Mouse (Mus musculus) heart, embryonic 13.5 days (tissue): ENCODE measurements around the gene Nos1. TPM values are rescaled to one million over a fixed set of nuclear protein-coding genes. Genes with fewer than 3 reads are reported as not detected.
A peak's percentile ranks its signal among the peaks of the same experiment; 100 is the strongest.

Experiments
- ATAC-seq: fragments of 200-750 bp; cut with Nextera tagmentation; 2 replicates; pipeline ENCODE4 v1.8.0; 2017; ENCODE audit warnings: moderate TSS enrichment; ENCODE audit not compliant: insufficient number of reproducible peaks, low FRiP score, low TSS enrichment; ENCODE audit errors: extremely low read depth
- H3K27ac ChIP-seq: fragments of 300-500 bp; sonication (generic); replicated peaks from 2 replicates; pipeline ENCODE4 v1.5.1; 2015; ENCODE audit warnings: moderate library complexity, mild to moderate bottlenecking, inconsistent platforms
- H3K27me3 ChIP-seq: fragments of 300-500 bp; sonication (generic); replicated peaks from 2 replicates; pipeline ENCODE4 v1.6.1; 2015; ENCODE audit warnings: mild to moderate bottlenecking, inconsistent platforms
- H3K36me3 ChIP-seq: fragments of 300-500 bp; sonication (generic); 2 replicates; pipeline ENCODE4 v1.6.1; 2015; ENCODE audit warnings: mild to moderate bottlenecking, inconsistent platforms
- H3K4me1 ChIP-seq: fragments of 300-500 bp; sonication (generic); 2 replicates; pipeline ENCODE4 v1.6.1; 2015; ENCODE audit warnings: inconsistent platforms
- H3K4me2 ChIP-seq: fragments of 300-500 bp; sonication (generic); 2 replicates; pipeline ENCODE4 v1.6.1; 2015; ENCODE audit warnings: inconsistent platforms, mild to moderate bottlenecking, moderate library complexity
- H3K4me3 ChIP-seq: fragments of 300-500 bp; sonication (generic); 2 replicates; pipeline ENCODE4 v1.5.1; 2015; ENCODE audit warnings: moderate library complexity, mild to moderate bottlenecking, inconsistent platforms
- H3K9ac ChIP-seq: fragments of 300-500 bp; sonication (generic); 2 replicates; pipeline ENCODE4 v1.6.1; 2015; ENCODE audit warnings: inconsistent platforms, mild to moderate bottlenecking, moderate library complexity
- H3K9me3 ChIP-seq: fragments of 300-500 bp; sonication (generic); 2 replicates; pipeline ENCODE4 v1.6.1; 2016; ENCODE audit warnings: inconsistent platforms
- WGBS: fragments of 180-500 bp; shearing (Covaris S2); methylation state at CpG from one replicate; pipeline ENCODE4 v1.1.7; 2015; ENCODE audit warnings: mixed read lengths; 5-methylcytosine and 5-hydroxymethylcytosine counted together
- polyA plus RNA-seq: library from polyadenylated mRNA; unstranded; fragments of >200 nt; fragmentation: Nextera tagmentation; extraction: Ambion mirVana; gene quantifications from 2 replicates; pipeline ENCODE4 v1.2.1, GENCODE M21; 2015

The Nos1 gene
- polyA plus RNA-seq, 1 experiment from 2014 or later = 0.04 TPM

DNA sequence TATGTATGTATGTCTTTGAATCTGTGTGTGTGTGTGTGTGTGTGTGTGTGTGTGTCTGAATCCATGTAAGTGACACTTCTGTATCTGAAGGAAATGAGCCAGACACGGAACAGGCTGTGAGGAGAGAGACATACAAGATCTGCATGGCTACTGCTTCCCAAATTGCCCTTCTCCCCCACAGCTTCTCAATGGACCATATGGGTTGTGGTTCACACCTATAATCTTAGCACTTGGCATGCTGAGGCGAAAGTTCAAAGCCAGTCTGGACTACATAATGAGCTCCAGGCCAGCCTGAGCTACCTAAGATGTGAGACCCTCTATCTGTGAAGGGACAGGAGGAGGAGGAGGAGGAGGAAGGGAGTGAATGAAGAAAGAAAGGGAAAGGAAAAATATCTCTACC lies 151.4 kb downstream of the Nos1 start:
- Histone ChIP-seq H3K9ac (no peak overlapping the region), H3K27me3 (peaks cover 41% of the 10 kb centered on the region), H3K4me1 (no peaks in the 10 kb centered on the region), H3K4me3 (no peak overlapping the region), H3K36me3 (no peaks in the 10 kb centered on the region), H3K27ac (no peak overlapping the region), H3K4me2 (no peak overlapping the region), H3K9me3 (no peaks in the 10 kb centered on the region)
- no peak for ATAC-seq
- WGBS = 64% methylated on average over 2 of the region's 2 CpGs

DNA sequence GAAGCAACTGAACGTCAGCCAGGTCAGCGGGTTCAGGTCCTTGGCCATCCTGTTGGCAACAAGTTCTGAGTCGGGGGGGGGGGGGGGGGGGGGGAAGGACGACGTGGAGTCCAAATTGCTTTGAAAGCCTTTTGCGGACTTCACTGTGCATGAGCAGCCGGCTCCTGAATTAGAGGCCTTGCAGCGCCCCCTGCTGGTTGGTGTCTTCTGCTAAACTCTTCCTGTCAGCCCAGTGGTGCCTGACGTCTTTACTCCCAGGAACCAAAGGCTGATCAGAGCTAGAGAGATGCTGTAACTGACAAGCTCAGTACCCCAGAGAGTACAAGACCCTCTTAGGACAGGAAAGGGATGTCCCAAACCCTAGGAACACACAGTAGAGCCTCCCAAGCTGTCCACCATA lies 152.0 kb downstream of the Nos1 start:
- H3K4me1 ChIP-seq = no peaks in the 10 kb centered on the region
- H3K27ac ChIP-seq = no peak overlapping the region
- peaks cover 44% of the 10 kb centered on the region for H3K27me3 ChIP-seq
- no peak overlapping the region for H3K4me3 ChIP-seq
- no peaks in the 10 kb centered on the region for H3K36me3 ChIP-seq
- H3K9me3 ChIP-seq = no peaks in the 10 kb centered on the region
- 3% methylated on average over 9 of the region's 9 CpGs for WGBS
- H3K4me2 ChIP-seq = no peak overlapping the region
- H3K9ac ChIP-seq = no peak overlapping the region
- no peak for ATAC-seq

DNA sequence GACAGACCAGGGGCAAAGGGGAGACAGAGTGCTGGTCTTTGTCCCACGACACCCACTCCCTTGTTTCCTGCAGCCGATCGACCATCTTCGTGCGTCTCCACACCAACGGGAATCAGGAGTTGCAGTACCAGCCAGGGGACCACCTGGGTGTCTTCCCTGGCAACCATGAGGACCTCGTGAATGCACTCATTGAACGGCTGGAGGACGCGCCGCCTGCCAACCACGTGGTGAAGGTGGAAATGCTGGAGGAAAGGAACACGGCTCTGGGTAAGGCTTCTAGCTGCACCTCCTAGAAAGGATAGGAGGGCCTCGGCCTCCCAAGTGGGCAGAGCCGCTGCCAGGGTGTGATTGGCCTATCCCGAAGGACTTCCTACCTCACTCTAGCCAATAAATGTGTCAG lies 155.5 kb downstream of the Nos1 start:
- H3K4me1 ChIP-seq = peaks cover 5% of the 10 kb centered on the region
- H3K9ac ChIP-seq = no peak overlapping the region
- H3K4me2 ChIP-seq = no peak overlapping the region
- H3K36me3 ChIP-seq = no peaks in the 10 kb centered on the region
- no peak overlapping the region for H3K27ac ChIP-seq
- ATAC-seq = no peak
- H3K9me3 ChIP-seq = no peaks in the 10 kb centered on the region
- peaks cover 39% of the 10 kb centered on the region for H3K27me3 ChIP-seq
- no peak overlapping the region for H3K4me3 ChIP-seq
- WGBS = 60% methylated on average over 16 of the region's 16 CpGs

DNA sequence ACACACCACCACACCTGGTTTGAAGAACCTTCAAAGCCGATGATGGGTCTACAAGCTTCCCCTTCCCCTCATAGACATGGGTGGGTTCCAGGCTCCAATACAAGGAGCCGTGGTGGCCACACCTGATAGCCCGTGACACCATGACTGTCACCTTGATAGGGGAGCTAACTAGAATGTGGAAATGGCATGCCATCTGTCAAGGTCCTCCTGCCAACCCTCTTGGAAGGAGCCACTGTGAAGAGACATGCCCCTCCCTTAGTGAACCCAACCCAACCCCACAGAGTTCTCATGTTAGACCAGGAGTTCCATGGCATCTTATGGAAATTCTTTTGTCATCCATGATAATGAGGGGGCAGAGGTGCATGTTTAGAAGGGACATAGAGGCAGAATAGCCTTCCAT lies 156.4 kb downstream of the Nos1 start:
- H3K9me3 ChIP-seq = no peaks in the 10 kb centered on the region
- no peak overlapping the region for H3K4me2 ChIP-seq
- H3K9ac ChIP-seq = no peak overlapping the region
- no peak overlapping the region for H3K27ac ChIP-seq
- H3K4me1 ChIP-seq = peaks cover 5% of the 10 kb centered on the region
- 74% methylated on average over 3 of the region's 3 CpGs for WGBS
- no peak overlapping the region for H3K4me3 ChIP-seq
- peaks cover 37% of the 10 kb centered on the region for H3K27me3 ChIP-seq
- no peaks in the 10 kb centered on the region for H3K36me3 ChIP-seq
- ATAC-seq = no peak

DNA sequence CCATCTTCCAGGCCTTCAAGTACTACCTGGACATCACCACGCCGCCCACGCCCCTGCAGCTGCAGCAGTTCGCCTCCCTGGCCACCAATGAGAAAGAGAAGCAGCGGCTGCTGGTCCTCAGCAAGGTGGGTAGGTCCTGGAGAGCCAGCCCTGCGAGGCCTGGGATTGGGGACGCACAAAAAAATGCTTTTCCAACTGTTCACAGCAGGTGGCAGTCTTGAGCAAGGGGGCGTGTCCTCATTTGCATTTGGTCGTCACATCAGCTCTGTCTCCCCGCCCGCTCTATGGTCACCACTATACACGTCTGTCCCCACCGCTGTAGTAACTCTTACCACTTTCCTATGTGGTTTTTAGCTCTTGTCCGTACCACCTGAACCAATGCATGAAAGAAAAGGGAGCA lies 157.3 kb downstream of the Nos1 start:
- Histone ChIP-seq H3K27me3 (peaks cover 35% of the 10 kb centered on the region), H3K4me3 (peak overlapping the region; percentile 46), H3K4me2 (peak overlapping the region; percentile 70), H3K27ac (no peak overlapping the region), H3K9me3 (no peaks in the 10 kb centered on the region), H3K4me1 (peaks cover 5% of the 10 kb centered on the region), H3K9ac (peak overlapping the region; percentile 67), H3K36me3 (no peaks in the 10 kb centered on the region)
- ATAC-seq = no peak; the same call in 1 of the 2 replicates
- WGBS = 14% methylated on average over 14 of the region's 14 CpGs

DNA sequence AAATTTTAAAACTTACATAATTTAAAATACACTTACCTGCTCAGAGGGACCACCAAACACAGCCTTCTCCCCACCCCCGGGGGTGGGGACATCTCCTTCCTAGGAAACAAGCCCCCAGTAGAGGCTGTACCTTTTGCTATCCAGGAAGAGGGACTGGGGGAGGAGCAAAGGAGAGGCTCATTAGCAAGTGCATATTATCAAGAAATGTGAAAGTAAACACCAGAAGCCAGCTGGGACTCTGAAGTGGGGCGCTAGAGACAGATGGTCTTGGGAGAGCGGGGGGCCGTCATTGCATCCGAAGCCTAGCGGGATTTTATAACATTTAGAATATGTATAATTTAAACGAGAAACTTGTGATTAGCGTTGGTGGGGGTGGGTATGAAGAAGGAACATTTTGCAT lies 158.6 kb downstream of the Nos1 start:
- ATAC-seq = no peak

DNA sequence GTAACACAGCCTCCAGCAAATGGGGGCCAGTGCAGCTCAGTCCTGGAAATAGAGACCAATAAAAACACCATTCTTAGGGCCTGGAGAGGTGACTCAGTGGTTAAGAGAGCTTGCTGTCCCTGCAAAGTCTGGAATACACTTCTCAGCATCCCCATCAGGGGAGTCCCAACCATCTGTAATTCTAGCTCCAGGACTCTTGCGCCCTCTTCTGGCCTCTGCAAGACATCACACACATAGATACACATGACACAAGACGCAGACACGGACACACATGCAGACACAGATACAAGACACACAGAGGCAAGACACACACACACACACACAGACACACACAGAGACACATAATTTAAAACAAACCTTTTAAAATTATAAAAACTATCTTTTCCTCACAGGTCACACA lies 160.7 kb downstream of the Nos1 start:
- H3K9ac ChIP-seq = no peak overlapping the region
- 75% methylated on average over 3 of the region's 3 CpGs for WGBS
- peaks cover 18% of the 10 kb centered on the region for H3K27me3 ChIP-seq
- H3K36me3 ChIP-seq = no peaks in the 10 kb centered on the region
- no peak overlapping the region for H3K4me3 ChIP-seq
- H3K9me3 ChIP-seq = no peaks in the 10 kb centered on the region
- no peak overlapping the region for H3K4me2 ChIP-seq
- H3K4me1 ChIP-seq = peaks cover 5% of the 10 kb centered on the region
- ATAC-seq = no peak
- no peak overlapping the region for H3K27ac ChIP-seq

More for the DNA sequence above, 158.6 kb downstream of the Nos1 start:
- Histone ChIP-seq H3K36me3 (no peaks in the 10 kb centered on the region), H3K27me3 (peaks cover 34% of the 10 kb centered on the region), H3K4me2 (no peak overlapping the region), H3K27ac (no peak overlapping the region), H3K4me3 (no peak overlapping the region), H3K9ac (no peak overlapping the region), H3K4me1 (peaks cover 5% of the 10 kb centered on the region), H3K9me3 (no peaks in the 10 kb centered on the region)
- 78% methylated on average over 8 of the region's 8 CpGs for WGBS

GRCm38 (mm10) chr5:117946605-117947004 lies 165.8 kb downstream of the Nos1 start:
- no peaks in the 10 kb centered on the region for H3K4me1 ChIP-seq
- peaks cover 9% of the 10 kb centered on the region for H3K27me3 ChIP-seq
- WGBS = 26% methylated on average over 4 of the region's 4 CpGs
- ATAC-seq = no peak
- H3K9me3 ChIP-seq = no peaks in the 10 kb centered on the region
- H3K9ac ChIP-seq = no peak overlapping the region
- no peak overlapping the region for H3K4me3 ChIP-seq
- no peak overlapping the region for H3K27ac ChIP-seq
- H3K4me2 ChIP-seq = no peak overlapping the region
- H3K36me3 ChIP-seq = no peaks in the 10 kb centered on the region

GRCm38 (mm10) chr5:117949393-117949792 lies 168.6 kb downstream of the Nos1 start:
- H3K4me1 ChIP-seq = no peaks in the 10 kb centered on the region
- no peak for ATAC-seq
- H3K9me3 ChIP-seq = no peaks in the 10 kb centered on the region
- no peak overlapping the region for H3K9ac ChIP-seq
- peaks cover 4% of the 10 kb centered on the region; the same call in 1 of the 2 replicates for H3K27me3 ChIP-seq
- 77% methylated on average over 10 of the region's 10 CpGs for WGBS
- no peak overlapping the region for H3K4me3 ChIP-seq
- no peak overlapping the region for H3K27ac ChIP-seq
- no peaks in the 10 kb centered on the region for H3K36me3 ChIP-seq
- H3K4me2 ChIP-seq = no peak overlapping the region

DNA sequence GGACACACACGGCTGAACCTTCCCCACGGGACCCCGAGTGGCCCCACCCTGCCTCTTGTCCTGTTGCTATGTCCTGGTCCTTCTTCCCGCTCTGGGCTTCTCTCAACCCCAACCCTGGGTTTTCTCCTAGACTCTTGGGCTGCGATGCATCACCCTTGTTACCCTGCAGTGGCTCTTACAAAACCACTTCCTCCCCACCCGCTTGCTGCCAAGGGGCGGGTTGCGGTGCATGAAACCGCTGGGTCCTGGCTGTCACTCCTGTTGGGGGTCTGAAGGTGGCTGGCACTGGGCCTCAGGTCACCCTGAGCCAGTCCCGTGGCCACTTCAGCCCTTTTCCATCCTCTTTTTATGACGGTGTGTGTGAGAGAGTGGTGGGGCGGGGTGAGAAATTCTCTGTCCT lies 173.1 kb downstream of the Nos1 start:
- Histone ChIP-seq H3K27ac (no peak overlapping the region), H3K4me3 (no peak overlapping the region), H3K4me2 (no peak overlapping the region), H3K9me3 (no peaks in the 10 kb centered on the region), H3K9ac (no peak overlapping the region), H3K27me3 (0 out of 2 replicates have a peak, but pooled peaks cover 4% of the 10 kb centered on the region), H3K4me1 (0 out of 2 replicates have a peak, but pooled peaks cover 3% of the 10 kb centered on the region), H3K36me3 (no peaks in the 10 kb centered on the region)
- 78% methylated on average over 12 of the region's 12 CpGs for WGBS
- no peak for ATAC-seq

DNA sequence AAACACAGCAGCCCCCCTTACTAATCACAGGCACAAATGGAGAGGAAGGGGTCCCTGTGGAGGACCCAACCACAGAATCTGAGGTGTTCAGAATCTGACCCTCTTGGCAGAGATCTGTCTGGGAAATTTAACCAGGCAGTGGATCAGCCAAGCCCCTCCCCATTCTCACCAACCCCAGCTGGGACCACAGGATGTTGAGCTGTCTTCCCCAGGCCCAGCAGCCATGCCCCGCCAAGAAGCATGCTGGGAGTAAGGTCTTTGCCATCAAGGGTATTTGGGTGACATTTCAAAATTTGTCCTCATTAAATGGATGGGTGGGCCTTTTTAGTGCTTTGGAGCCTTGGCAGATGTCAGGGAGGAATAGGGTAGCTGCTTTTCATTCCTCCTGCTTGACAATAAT lies 173.6 kb downstream of the Nos1 start:
- 73% methylated on average over 1 of the region's 1 CpGs for WGBS

GRCm38 (mm10) chr5:117955675-117956420 lies 175.0 kb downstream of the Nos1 start:
- no peaks in the 10 kb centered on the region for H3K9me3 ChIP-seq
- no peak overlapping the region for H3K4me2 ChIP-seq
- H3K27ac ChIP-seq = no peak overlapping the region
- 0 out of 2 replicates have a peak, but pooled peaks cover 4% of the 10 kb centered on the region for H3K27me3 ChIP-seq
- no peak for ATAC-seq
- 0 out of 2 replicates have a peak, but pooled peaks cover 3% of the 10 kb centered on the region for H3K4me1 ChIP-seq
- H3K9ac ChIP-seq = no peak overlapping the region
- no peaks in the 10 kb centered on the region for H3K36me3 ChIP-seq
- H3K4me3 ChIP-seq = no peak overlapping the region
- WGBS = 26% methylated on average over 10 of the region's 10 CpGs

More for the DNA sequence above, 173.6 kb downstream of the Nos1 start:
- 0 out of 2 replicates have a peak, but pooled peaks cover 4% of the 10 kb centered on the region for H3K27me3 ChIP-seq
- H3K9ac ChIP-seq = no peak overlapping the region
- no peak overlapping the region for H3K27ac ChIP-seq
- H3K36me3 ChIP-seq = no peaks in the 10 kb centered on the region
- no peak overlapping the region for H3K4me2 ChIP-seq
- no peak overlapping the region for H3K4me3 ChIP-seq
- no peaks in the 10 kb centered on the region for H3K9me3 ChIP-seq
- 0 out of 2 replicates have a peak, but pooled peaks cover 3% of the 10 kb centered on the region for H3K4me1 ChIP-seq
- no peak for ATAC-seq
